Mouse (Mus musculus) fibroblast of lung, adult 2 months (primary cell): ENCODE results near the gene Ccdc151.

Experiments used
- DNase-seq: peaks from one replicate; pipeline ENCODE4 v3.0.0-alpha.2; 2011; ENCODE audit warnings: low read depth

Gene Ccdc151

DNA sequence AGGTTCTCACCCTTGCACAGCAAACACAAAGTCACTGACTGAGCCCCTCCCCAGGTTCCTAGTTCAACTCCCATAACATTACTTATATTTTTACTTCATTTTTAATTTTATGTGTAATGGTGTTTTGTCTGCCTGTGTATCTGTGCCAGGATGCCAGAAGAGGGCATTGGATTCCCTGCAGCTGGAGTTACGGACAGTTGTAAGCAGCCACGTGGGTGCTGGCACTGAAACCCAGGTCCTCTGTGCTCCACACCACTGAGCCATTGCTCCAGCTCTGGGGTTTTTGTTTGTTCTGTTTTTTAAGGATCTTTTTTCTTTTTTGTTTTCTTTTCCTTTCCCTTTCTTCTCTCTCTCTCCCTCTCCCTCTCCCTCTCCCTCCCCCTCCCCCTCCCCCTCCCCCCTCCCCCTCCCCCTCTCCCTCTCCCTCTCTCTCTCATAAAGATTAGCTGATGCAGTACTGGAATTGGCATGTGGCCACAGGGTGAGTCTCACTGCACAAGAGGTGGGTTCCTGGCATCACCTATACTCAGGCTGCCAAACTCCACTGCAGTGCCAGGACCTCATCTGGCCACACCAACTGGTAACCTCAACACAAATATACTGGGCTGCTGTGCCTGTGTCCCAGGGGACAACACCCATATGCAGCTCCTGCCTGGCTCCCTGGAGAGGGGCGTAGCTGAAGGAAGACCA, 6.1 kb downstream of the Ccdc151 start:
- no peak for DNase-seq

DNA sequence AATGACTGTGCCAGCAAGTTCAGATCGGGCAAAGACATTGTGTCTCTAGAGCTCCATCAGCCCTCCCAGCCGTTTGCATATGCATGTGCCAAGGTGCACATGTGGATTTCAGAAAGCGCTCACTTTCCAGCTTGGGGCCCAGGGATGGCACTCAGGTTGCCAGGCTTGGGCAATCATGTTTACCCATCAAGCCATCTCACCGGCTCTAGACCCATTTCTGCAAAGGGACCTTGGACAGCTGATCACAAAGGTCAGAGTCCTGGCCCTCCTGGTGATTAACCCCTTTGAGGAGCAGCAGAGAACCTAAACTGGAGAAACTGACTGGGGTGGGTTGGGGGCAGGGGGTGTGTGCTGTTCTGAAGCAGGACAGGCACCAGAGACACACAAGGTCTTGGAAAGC, 10.2 kb downstream of the Ccdc151 start:
- DNase-seq: no peak

DNA sequence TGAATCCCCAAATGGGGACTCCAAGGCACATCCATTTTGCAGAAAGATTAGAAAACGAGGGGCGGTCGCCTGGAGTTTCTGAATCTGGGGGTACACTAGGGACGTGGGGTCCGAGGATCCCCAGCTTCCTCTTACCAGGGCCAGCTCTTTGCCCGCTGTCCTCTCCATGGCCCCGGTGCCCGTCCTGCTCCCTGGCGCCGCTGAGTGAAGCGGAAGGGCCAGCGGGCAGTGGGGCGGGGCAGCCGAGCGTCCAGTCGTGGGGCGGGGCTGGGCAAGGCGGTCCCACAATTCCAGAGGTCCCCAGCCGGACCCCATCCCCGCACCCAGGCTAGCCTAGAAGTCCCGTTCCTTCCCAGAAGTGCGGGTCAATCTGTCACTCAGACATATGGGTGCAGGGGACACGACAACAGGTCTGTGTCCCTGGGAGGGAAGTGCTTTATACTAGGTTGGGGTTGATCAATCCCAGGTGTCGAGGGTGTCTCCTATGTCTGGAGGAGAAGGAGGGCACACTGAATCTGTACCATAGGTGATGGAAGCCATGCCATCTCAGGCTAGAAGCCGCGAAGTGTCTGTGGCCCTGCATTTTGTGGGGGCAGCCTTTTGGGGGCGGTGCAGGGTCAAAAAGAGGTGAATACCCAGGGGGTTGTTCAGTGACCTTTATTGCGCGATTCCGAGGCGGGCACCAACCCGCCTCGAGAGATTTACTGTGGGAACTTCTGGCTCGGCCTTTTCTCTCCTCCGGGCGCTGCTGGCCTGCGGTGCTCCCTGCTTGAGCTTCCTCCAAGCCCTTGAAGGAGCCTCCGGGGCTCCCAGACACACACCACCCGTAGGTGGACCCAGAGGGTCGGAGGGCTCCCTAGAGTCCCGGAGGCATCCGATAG, 13.0 kb downstream of the Ccdc151 start, which contains the start of gene Rgl3:
TSS of gene Rgl3 (minus strand) at position 217 of the 881 bp plus-strand sequence.
- DNase-seq: peak; percentile 10

DNA sequence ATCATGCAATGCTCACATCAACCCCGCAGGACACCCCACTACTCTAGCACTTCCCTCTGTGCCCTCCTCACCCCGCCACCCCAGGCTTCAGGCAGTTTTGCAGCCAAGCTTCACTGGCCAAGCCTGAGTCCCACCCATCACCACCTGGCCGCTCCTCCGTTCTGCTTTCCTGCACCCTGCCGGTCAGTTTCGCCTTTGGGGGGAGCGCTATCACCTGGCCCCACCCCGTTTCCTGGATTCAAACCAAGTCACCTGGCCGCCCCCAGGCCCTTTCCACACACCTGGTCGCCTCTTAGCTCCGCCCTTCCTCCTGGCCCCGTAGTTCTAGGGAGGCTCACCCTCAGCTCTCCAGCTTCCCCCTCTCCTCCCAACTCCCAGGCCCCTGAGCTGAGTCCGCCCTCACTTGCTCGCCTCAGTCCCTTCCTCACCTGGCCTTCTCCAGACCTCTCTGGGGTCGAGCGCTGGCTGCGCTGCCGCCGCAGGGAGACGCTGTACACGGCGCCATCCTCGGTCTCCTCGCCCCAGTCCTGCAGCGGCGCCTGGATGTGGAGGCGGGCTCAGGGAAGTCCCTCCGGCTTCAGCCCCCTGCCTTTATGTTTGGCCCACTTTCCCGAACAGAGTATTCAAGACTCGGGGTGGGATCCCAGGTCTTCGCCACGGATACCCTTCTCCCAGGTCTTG, 13.9 kb downstream of the Ccdc151 start:
- DNase-seq: no peak

DNA sequence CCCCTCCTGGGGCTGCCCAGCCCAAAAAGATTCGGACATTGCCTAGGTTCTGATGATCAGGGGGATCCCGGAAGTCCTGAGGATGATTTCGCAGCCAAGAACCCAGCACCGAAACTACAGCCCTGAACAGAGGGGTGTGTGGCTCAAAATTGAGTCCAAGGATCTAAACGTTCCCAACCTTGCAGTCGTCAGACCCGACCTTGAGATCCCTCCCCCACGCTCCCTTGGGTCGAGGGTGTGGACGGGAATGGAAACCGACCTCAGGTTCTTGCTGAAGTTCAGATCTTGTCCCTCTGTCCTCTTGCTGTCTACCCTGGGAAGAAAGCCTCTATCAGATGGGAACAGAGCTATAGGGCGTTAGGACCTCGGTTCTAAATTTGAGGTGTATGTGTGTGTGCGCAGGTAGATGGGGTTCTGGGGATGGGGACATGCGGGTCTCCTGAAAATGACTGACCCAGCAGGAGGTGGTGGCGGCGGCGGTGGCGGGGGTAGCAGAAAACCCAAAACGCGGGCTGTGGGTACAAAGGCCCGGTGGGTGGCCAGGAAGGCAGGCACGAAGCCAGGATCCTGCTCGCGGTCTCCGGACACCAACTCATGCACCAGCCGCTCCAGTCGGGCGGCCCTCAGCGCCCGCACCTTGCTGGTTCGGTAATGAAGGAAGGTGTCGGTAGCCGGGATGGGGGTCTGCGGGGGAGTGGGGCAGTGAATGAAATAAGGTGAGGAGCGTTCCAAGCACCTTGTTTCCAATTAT, 14.7 kb downstream of the Ccdc151 start:
- no peak for DNase-seq

DNA sequence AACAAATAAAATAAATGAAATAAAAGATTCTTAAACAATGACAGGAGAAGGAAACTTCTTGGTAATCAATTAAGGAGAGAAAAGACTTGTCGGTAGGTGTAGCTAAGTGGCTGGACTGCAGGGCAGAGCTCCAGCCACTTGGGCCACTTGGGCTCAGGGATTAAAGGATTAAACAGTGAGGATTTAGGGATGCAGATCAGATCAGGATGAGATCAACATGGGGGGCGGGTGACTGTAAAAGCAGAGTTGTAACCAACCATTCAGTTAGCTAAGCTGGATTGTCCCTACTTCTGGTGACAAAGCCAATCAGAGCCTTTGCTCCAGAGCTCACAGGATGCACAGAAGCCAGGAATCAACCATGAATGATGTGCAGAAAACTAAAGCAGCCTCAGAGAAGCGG, 18.5 kb downstream of the Ccdc151 start:
- no peak for DNase-seq

DNA sequence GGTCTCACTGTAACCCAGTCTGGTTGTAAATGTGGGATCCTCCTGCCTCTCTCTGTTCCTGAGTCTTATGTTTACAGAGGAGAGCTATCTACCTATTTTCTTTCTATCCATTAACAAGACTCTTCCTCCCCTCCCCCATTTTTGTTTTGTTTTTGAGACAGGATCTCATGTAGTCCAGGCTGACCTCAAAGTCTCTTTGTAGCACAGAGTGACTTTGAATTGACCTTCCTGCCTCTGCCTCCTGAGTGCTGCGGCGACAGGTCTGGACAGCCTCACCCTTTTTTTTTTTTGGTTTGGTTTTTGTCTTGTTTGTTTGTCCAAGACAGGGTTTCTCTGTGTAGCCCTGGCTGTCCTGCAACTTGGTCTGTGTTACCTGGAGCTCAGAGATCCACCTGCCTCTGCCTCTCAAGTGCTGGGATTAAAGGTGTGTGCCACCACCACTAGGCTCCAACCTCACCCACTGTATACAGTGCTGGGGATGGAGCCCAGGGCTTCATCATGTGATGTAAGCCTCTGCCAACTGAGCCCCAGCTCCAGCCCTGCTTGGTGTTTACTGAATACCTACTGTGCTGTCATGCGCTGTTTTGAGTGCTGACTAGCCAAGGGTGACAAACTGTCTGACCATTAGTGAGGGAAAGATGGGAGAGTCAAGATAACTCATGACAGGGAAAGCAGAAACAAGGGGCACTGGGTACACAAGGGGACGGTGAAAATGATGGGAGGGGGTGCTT, 23.9 kb downstream of the Ccdc151 start:
- no peak for DNase-seq

DNA sequence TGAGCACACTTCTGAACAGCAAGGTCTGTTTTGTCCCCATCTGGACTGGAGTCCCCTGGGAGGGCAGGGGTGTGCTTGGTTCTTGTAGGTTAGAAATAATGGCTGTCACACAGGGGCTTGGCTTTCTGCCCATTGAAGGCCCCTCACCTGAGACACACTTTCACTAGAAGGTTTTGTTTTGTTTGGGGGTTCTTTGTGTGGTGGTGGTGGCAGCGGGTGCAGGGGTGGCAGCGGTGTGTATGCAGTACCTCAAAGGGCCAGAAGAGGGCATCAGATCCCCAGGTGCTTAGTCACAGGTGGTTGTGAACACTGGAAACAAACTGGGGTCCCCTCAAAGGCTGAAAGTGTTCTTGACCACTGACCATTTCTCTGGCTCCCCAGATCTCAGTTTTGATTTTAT, 24.5 kb downstream of the Ccdc151 start:
- no peak for DNase-seq

DNA sequence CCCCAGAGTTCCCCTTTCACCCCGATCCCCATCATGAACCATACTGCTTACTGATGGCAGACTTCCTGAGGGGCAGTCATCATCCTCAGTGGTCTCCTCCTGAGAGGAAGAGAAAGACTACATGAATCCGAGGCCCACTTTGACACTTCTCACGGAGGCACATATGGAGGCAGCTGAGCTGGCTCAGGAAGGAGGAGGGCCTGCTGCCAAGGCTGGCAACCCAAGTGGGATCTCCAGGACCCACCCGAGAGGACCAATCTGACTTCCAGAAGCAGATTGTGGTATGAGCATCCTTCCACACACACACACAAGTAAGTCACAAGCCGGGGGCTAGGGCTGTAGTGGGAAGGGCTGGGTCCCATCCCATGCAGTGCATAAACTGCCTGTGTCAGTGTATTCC, 25.1 kb downstream of the Ccdc151 start:
- no peak for DNase-seq

DNA sequence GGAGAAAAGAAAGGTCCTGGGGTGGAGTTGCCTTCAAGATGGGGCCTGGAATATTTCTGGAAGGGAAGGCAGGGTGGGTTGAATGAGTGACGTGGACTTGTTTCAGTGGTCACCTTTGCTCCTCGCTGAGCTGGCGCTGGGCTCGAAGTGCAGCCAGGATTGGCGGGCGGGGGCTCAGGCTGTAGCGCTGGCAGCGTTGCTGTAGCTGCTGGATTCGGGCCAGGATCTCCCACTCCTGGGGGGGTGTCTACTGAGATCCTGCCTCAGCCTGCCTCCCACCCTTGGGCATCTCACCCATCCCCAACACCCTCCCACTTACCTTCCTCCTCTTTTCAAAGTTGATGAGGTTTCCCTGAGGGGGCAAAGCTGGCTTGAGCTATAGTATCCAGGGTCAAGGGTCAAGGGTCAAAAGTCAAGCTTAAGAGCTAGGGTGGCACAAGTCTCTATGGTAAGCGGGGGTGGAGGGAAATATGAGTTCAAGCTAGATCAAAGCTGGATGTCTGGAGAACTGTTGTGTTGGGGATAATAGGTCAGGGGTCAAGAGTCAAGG, 25.7 kb downstream of the Ccdc151 start:
- no peak for DNase-seq

DNA sequence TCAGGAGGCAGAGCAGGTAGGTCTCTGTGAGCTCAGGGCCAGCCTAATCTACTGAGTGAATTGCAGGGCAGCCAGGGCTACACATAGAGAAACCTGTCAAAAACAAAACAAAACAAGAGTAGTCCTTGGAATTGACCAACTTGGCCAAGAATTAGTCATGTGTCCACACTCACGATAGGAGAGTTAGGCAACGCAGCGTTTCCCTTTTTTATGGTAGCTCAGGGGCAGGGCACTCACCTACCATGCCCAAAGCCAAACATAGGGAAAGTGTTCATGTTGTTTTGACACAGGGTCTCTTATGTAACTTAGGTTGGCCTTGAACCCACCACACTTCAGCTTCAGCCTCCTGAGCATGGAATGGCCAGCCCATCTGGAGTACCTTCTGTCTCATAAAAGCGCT, 33.1 kb downstream of the Ccdc151 start:
- DNase-seq: no peak

DNA sequence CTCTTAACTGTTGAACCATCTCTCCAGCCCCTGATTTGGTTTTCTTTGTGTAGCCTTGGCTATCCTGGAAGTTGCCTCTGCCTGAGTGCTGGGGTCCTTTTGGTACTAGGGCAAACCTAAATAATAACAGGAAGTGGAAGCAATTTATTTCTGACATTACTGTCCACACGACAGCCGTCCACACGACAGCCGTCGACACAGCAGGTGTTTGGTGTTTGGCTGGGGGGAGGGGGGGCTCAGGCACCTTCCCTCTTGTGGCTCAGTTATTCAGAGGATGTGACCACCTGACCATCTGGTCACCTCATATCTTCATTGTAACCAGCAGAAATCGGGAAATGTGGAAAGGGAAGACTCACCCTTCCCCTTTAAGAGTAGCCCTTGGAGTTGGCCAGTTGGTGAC, 33.6 kb downstream of the Ccdc151 start:
- DNase-seq: no peak

DNA sequence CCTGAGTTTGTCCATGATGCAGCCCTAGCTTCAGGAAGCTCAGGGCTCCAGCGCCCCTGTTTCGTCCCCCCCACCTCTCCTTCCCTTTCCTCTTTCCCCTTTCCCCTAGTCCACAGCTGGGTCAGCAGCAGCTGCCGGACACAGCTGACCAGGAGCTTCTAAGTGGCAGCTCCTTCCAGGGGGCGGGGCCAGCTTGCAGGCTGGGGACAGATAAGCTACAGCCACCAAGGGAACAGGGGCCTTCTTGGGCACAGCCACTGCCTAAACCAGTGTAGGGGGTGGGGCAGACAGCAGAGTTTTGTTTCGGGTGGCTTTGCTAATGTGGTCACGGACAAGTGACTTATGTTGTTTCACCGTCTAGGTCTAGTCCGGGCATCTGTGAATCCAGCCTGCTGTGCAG, 39.0 kb downstream of the Ccdc151 start, which contains the start of gene Epor:
TSS of gene Epor (minus strand) at position 90 of the 400 bp plus-strand sequence.
- DNase-seq: no peak

DNA sequence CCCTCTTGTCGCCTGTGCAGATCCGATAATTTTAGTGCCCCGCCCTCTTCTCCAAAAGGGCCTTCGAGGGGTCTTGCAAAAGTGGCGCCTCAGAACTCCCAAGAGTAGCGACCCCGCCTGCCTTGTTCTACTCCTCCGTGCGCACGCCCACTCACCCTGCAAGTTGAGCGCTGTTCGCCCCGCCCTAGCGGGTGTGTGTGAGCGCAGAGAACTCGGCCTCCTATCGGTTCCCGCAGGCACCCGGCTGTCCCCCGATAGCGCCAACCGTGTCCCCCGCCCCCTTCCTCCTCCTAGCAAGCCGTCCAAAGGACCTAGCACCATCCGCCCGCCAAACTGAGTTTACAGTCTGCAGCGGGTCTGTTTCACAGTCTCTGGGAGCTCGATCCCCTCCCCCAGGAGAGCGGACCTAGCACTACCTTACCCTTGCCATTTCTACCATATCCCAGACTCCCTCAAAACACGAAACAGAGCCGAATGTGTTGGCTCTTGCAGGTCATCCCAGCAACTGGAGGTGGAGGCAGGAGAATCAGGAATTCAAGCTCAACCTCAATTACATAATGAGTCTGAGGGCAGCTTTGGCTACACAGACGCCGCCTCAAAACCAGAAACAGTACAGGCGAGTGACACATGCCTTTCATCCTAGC, 39.9 kb downstream of the Ccdc151 start:
- peak; percentile 5 for DNase-seq

DNA sequence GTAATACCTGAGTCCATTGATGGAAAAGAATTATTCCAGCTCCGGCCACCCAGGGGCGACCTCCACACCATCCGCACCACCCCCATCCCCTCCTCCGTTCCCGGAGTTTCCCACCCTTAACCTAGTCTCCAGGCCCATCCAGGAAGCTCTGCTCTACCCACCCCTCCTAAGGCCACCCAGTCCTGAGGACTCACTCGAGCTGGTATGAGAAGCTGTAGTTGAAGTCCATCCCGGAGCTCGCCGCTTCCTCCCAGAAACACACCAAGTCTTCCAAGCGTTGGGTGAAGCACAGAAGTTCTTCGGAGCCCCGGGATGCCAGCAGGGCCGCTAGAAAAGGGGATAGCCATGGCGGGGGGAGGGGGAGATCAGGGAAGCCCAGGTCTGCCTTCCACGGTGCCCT, 40.4 kb downstream of the Ccdc151 start:
- DNase-seq: no peak

DNA sequence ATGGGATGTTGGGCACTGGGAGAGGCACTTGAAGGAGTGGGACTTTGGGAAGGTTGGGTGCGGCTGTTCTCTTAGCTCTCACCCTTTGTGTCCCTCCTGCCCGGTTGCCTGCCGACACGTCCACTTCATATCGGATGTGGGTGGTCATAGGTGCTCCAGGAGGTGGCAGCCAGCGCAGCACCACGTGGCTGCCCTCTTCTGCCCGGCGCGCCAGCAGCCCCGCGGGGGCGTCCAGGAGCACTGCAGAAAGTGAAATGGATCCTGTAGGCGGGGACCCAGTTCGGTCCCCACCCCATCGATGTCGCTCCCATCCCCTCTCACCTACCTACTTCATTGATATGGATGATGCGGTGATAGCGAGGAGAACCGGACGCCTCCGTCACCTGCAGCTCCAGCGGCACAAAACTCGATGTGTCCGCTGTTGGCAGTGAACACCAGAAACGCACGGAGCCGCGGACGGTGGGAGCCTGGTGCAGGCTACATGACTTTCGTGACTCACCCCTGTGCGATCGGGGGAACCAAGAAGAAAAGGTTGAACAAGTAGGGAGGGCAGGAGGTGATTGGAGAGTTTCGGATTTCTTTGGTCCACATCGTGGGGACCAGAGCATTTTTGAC, 41.0 kb downstream of the Ccdc151 start:
- DNase-seq: no peak

DNA sequence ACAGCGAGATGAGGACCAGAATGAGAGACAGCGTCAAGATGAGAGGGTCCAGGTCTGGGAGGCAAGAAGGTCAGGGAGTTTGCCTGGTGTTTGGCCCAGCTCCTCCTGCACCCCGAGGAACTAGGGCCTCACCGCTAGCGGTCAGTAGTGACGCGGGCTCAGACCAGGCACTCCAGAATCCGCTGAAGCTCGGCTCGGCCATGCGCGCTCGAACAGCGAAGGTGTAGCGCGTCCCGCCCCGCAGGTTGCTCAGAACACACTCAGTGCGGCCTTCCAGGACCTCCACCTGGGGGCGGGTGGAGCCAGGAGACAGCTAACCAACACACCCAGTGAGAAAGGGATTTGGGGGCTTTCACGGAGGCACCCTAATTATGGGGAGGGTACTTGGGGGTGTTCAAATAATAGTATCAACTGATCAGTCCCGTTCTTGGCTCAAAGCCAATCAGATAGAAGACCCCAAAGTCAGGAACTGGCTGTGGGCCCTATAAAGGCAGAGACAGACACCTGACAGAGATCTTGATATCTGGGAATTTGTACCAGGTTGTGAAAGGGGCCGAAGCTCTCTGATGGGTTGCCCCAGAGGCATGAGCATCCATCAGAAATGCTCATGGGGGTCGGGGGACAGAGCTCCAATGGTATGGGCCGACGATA, 41.8 kb downstream of the Ccdc151 start:
- no peak for DNase-seq

DNA sequence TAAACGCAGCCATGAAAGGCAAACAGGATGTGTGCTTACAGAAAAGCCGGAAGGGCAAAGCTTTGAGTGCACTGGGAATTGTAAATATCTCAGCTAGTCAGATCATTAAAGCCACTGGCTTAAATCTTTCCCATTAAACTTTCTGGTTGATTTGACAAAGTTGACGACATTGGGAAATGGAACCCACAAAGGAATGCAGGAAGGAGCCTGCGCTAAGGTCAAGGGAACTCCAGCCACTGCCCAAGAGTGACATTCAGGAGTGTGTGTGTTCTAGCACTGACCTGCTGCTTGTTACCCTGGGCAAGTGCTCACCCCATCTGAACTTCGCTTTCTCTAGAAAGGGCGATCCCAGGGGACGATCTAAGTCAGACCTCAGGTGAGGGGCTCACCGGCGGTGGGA, 42.3 kb downstream of the Ccdc151 start:
- DNase-seq: no peak

DNA sequence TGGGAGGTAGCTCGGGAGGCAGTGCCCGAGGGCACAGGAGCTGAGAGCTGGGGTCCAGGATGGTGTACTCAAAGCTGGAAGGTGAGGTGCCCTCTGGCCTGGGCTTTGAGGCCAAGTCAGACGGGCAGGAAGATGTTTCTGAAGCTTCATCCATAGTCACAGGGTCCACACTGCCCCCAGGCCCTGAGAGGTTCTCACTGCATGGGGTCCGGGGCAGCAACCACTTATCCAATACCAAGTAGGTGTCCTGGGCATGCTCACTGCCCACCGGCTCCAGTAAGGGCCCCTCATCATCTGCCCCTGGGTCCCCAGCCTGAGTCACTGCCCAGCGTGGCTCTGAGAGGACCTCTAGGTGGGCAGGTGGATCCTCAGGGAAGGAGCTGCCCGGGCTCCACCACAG, 43.2 kb downstream of the Ccdc151 start:
- no peak for DNase-seq

DNA sequence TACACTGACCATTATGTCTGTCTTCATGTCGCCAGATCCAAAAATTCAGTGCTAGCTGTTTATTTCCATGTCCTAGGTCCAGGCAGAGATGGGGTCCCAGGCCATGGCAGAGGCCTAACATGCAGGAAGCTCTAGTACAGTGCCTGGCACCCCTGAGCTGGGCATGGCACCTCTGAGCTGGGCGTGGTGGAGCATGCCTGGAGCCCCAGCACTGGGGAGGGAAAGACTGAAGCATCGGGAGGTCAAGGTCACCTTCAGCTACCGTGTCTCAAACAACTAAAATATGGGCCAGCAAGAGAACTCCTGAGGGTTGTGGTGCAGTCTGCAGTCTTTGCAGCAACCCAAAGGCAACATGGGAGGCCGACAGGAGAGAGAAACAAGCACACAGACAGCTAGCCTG, 44.1 kb downstream of the Ccdc151 start:
- DNase-seq: no peak
